Mouse (Mus musculus) left cerebral cortex, adult 8-10 months (tissue): ENCODE data around the gene Cysltr2. TPM values are rescaled to one million over a fixed set of nuclear protein-coding genes. Genes with fewer than 3 reads are reported as not detected.
A peak's percentile ranks its signal among the peaks of the same experiment; 100 is the strongest.

ENCODE experiments used
- DNase-seq, 2 experiments: peaks; one replicate each; pipeline ENCODE4 v3.0.0; 2022; ENCODE audit warnings: low spot score in 2 of 2
- total RNA-seq, 4 experiments: library from RNA; stranded (reverse); gene quantifications; 2 replicates each; pipeline ENCODE4 v1.2.4; 2022

Gene Cysltr2
- total RNA-seq: 1 to 10 TPM in 1 of 4 experiments, under 1 TPM in 1, not detected in 2; 0.52 to 1.2 TPM

DNA sequence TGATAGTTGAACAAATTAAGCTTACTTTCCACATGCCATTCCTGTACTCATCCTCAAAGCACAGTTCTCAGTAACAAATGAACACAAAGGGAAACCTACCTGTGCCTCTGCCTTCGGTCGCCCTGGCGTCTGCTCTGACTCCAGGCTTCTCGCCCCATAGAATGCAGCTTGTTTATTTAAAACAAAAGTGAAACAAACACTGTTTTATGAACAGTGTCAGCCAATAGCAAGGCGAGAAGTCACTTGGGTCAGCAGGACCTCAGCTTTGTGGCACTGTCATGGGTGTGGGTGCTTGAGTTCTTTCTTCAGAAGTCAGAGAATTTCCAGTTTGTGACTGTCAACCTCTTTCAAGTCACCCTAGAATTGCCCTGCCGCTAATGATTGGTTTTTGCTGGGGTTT, at the start of gene Cysltr2:
TSS of gene Cysltr2 (minus strand) at position 178 of the 400 bp plus-strand sequence.
- no peak for DNase-seq

DNA sequence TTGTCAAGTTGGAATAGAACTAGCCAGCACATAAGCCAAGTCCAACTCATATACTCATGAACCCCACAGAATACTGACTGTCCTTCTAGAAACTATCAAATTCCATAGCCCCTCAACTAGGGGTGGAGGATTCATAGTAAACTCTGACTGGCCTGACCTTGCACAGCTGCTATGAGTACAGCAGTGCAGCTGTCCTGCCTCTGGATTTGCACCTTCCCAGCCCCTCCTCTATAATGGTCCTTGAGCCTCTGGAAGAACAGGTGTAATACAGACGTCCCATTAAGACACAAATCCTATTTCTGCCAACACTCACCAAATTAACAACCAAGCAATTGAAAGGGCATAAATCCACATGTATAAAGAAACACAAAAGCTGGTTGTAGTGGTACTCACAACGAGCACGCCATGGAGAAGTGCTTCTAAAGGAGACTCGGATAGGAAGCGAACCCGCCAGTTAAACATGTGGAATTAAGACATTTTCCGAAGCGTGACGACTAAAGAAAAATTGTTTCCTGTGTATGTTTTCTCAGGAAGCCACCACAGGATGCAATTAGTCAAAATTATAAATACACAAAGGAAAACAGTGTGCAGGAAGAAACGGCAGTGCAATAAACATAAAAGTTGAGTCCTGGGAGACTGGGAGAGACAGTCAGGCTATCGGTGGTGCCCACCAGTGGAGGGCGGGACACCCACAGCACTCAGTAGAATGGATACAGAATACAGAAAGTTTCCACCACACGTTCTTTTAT, 46.1 kb upstream of the Cysltr2 start:
- no peak for DNase-seq

DNA sequence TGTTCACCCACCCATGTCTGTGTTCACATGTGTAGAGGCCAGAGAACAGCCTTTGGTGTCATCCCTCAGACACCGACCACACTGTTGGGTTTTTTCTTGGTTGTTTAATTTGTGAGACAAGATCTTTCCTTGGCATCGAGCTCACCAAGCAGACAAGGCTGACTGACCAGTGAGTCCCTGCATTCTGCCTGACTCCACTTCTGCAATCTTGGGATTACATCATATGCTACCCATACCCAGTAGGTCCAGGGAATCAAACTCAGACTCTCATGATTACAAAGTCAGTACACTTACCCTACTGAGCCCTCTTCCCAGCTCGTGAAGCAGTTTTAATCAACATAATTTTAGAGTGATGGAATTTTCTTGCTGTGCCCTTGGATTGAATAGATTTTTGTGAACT, 44.0 kb upstream of the Cysltr2 start:
- DNase-seq: no peak

DNA sequence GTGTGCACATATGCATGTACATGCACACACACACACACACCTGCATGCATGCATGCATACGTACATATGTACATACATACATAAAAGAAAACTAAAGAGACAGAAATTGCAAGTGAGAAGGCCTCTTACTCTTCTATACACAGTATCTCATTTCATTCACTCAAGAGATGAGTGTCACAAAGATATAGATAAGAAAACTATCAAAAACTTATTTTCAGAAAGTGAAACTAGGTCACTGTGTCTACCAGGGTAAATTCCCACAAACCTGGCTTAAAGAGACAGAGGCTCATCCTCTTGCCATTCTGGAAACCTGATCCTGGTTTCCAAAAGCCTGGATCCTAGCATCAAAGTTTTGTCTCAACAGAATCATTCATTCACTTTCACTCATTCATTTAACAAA, 39.3 kb upstream of the Cysltr2 start:
- DNase-seq: no peak

DNA sequence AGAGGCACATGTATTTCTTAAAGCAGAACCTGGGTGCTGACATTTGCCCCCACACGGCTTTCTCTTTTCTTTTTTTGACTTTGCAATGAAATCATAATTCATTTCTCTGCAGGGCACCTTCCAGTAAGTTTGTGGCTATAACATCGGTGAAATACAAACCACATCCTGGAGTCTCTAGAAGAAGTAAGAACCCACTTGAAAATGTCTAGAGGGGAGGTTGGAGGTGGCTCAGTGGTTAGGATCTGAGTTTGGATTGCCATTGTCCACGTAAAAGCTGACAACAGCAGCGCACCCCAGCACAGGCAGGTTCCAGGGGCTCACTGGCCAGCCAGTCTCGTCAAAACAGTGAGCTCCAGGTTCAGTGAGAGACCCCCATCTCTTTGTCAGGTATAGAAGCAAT, 38.8 kb upstream of the Cysltr2 start:
- no peak for DNase-seq

DNA sequence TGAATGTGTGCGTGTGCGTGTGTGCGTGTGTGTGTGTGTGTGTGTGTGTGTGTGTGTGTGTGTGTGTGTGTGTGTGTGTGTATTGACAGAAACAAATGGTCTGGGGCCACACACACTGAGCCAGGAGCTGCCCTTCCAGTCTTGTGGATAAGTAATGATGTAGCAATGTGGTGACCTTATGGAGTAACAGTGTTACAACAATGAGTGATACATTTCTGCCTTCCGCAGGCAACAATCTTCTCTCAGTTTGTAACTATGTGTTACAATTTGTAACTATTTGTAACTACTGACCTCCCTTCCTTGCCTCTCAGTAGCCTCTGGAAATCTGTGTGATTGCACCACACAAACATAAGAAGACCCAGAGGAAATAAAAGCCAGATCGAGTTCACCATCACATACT, 38.3 kb upstream of the Cysltr2 start:
- DNase-seq: no peak

DNA sequence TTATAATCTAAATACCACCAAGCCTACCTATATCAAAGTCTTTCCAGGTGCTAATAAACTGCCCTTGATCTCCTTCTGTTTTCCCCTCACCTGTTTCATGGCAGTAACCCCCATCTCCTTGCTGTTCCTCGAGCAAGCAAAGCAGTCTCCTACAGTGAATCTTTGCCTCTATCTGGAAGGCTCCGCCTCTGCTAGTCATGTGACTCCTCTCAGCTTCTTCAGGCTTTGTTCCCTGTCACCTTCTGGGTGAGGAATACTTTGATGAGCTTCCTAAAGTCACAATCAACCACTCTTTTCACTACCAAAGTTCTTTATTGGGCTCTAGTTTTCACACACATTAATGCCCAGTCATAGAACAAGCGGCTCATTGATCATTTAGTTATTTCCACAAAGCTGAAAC, 37.5 kb upstream of the Cysltr2 start:
- DNase-seq: no peak

DNA sequence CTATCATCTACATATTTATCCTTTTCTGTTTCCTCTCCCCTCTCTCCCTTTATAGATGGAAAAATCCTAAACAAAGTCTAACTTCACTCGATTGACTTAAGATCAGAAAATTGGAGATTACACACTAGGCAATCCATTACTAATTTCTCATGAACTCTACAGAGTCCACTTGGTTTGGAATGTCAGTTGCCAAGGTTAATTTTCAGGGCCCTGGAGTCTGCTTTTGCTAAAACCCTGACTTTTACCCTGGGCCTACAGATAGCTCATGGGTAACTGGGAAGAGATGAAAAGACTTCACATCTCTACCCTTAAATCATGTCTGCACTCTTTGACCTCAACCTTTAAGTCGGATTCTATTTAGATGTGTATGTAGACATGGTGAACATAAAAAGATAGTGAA, 34.6 kb upstream of the Cysltr2 start:
- no peak for DNase-seq

DNA sequence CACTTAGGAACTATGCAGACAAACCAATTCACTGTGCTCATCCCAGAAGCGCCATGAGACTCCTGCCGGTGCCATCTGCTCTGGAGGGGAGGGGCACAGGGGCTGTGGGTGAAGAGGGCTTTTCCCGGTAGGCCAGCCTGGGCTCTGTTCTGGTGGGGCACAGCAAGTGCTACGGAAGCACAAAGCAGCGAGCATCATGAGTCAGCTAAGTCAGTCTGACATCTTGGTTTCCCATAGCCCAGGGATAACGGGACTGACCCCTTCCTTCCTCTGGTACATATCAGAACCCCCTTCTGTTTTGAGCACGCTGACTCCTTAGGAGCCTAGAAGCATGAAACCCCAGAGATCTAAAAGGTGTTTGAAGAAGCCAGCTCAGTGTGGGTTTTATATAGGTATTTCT, 15.5 kb upstream of the Cysltr2 start:
- DNase-seq: no peak

DNA sequence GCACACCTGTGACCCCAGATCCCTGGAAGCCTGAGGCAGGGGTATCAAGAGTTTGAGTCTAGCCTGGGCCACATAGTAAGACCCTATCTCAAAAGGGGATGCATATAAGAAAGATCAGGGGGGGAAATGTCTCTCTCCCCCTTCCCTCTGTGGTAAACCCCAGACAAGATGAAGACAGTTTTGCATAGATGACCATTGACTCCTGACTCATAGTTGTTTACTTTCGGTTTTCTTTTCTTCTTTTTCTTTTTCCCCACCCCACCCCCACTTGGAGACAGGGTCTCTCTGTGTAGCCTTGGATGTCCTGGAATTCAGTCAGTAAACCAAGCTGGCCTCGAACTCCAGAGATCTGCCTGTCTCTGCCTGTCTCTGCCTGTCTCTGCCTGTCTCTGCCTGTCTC, 9.8 kb upstream of the Cysltr2 start:
- DNase-seq: no peak

DNA sequence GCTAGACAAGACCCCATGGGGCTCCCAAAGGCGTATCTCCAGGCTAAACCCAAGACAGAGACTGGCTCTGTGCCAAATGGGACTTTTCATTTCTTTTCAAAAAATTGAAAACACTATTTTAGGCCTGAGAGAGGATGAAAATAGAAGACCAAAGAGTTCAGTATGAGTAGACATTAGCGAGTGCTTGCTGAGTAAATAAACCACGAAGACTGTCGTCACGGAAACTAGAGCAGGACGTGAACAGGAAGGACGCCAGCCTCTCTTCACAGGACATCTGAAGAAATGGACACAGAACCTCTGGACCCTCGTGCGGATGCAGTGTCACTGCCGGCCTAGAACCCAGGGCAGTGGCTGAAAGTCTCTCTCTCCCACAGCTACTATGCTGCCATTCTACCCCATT, 8.8 kb upstream of the Cysltr2 start:
- DNase-seq: no peak

DNA sequence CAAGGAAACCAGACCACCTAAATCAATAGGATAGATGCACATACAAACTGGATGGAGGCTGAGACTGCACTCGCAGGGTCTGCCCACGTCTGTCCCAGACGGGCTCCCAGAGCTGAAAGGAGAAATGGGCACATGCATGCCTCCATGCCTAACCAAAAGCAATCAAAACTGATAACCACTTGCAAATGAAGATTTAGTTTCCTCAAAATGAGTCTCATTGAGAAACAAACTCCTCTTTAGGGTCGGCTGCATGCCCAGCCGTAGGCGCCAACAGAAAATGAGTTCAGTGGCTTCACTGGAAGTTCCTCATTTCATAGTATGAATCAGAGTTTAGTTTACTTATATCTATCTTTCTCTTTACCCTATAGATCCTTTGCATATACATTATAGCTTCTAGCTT, 7.9 kb upstream of the Cysltr2 start:
- DNase-seq: no peak

DNA sequence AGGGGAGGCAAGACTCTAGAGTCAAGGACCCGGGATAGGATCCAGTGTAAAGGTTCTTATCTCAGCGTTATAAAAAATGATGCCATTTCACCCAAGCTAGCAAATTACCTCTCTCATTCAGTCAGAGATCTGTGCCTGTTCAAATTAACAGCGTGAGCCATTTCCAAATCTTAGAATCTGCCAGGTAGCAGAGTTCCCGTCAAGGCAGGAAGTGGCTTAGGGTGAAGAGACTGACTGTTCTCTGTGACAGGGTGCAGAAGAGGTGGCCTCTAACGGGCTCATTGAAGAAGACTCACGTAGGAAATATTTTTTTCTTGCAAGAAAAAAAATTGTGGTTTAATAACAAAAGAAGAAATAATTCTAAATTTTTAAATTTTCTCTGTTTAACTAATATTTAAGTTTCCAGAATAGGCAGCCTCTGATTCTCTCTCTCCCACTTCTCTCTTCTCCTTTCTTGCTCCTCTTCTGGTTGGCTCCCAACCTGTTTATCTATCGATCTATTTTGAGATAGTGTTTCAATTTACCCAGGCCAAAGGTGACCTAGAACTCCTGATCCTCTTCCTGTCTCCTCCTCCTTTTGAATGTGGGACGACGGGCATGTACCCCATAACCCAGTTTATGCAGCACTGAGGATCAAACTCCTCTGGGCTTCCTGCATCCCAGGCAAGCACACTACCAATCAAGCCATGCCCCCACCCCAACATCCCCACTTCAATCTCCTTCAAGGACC, 3.5 kb downstream of the Cysltr2 start:
- DNase-seq: no peak

DNA sequence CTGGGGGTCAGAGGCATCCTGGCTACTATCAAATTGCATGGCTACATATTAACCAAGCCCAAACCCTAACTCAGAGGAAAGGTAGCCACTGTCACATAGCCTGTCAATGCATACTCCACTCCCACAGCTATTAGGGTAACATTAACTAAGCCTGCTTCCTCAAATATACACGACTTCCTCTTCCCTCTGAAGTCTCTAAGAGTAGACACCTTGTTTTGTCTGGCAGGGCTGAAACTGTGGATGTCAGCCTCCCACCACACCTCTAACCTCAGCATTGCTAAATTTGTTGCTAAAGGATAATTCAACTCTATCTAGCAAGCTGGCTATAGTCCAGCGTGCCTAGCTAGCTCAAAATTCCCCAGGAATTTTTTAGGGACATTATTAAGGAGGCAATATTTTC, 7.2 kb downstream of the Cysltr2 start:
- DNase-seq: no peak

DNA sequence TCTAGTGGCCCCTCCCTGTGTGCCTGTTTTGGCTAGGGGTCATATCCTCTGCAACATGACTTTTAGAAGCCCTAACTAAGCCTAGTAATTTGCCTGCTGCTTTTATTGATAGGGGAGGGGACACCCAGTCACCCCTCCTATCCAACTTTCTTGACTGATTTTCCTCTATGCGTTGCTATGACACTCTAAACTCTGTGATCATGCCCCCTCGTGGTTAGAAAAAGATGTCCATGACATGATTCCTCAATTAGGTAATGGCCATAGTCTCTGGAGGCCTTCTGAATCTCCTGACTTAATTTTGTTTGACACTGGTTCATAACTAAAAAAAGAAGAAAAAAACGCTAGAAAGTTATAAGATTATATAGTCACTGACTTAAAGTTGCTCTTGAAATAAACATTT, 15.6 kb downstream of the Cysltr2 start:
- no peak for DNase-seq

DNA sequence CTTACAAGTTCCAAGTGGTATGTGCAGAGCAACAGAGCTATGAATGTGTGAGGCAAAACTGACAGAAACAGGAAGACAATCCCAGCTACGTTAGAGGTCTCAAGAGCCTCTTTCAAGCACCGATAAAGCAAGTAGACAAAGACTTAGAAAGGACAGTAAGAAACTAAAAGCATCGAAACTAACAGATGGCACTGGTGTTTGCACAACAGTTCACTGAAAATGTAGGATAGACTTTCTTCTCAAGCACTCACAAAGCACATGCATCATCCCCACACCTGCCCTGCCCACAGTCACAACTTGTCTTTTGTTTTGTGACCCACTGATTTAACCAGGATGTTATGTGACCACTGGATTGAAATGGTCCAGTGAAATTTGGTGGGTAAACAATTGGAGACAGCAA, 17.7 kb downstream of the Cysltr2 start:
- DNase-seq: no peak

DNA sequence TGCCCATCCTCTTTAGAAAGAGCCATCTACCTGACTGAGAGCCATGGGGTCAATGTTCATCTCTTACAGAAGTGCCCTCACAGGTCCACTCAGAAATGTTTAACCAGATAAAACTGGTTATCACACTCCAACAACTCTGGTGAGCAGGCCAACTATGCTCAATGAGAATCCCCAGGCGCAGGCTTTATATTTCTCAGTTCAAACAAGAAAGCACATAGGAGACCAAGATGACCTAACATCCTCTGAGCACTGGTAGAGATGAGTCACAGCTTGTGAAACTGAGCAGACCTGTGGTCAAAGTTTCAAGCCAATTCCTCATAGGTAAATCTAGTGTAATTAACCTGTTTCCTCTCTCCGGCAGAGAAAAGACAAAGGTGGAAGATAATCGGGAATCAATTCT, 31.6 kb downstream of the Cysltr2 start:
- DNase-seq: no peak

DNA sequence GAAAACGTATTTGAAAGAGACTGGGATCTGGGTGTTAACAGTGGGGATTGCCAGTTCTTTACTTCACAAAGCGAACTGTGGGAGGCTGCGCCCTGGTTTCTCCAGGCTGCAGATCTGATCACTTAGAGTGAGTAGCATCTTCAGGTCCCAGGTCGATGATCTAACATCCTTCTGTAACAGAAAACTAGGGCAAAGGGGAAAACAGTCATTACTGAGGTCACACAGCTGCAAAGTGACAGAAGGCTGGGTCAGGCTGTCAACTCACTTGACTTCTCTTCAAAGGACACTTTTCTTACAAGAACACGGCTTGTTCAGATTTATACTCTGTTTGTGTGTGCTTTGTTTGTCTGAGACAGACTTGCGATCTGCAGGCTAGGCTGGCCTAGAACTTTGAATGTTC, 33.5 kb downstream of the Cysltr2 start:
- DNase-seq: no peak

DNA sequence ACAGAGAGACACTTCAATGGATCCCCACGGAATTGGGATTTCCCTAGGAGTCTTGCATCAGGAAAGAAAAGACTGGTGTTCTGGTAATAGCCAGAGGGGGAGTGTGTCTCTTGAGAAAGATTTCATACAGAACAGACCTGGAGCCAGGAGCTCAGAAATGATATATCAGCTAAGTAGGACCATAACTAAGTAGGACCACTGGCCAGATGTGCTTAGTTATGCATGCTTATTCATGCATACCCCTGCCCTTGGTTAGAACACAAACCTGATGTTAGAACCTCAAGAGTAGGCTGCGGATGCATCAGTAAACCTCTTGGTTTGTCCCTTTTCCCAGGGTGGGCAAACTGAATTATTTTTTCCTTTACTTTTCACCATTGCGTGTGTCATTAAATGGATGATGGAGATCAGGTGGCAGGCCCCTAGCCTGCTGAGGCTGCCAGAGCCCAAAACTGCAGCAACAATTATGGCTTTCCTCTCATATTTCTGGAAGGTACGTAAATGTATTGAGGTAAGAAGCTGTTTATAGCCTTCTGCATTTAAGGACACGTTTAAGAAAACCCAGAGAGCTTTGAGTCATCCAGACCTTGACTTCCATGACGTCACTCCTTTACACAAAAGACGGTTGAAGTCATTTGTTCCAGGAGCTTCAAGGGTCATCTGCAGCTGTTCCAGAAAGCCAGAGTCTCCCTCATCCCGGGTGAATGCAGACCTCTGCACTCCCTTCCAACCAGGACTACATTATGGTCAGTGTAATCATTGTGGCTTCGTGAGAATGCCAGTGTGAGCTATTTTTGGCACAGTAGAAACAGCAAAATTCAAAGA, 35.0 kb downstream of the Cysltr2 start:
- no peak for DNase-seq

DNA sequence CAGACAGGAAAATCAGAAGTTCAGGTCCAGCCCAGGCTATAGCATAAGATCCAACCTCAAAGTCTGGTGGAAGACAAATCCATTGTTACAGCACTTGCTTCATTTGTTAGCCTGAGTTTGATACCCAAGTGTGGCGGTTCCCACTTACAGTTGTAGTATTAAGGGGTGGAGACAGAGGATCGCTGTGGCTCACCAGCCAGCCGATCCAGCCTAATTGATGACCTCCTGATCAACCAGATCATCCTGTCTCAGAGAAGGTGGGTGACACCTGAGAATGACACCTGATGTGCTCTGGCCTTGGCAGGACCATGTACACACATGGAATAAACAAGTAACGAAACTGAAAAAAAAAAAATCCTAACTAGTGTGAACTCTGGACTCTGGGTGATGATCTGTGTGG, 47.1 kb downstream of the Cysltr2 start:
- no peak for DNase-seq

DNA sequence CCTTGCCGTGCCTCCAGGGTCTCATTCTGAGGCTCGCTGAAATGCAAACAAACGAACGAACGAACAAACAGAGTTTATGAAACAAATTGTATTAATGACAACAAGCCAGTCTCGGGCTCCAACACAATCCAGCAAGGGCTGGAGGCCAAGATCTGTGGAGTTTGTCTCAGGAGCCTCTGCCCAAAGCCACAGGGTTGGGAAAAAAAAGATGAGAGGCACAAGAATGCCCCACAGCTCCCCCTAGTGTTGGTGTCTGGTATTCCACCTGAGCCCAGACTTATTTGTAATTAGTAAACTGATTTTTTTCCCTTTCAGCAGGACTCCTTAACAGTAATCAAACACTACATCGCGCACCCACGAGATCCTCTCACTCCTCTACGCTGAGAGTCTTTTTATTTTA, 48.6 kb downstream of the Cysltr2 start:
- DNase-seq: peak in 1 of 2 experiments; percentile 31

DNA sequence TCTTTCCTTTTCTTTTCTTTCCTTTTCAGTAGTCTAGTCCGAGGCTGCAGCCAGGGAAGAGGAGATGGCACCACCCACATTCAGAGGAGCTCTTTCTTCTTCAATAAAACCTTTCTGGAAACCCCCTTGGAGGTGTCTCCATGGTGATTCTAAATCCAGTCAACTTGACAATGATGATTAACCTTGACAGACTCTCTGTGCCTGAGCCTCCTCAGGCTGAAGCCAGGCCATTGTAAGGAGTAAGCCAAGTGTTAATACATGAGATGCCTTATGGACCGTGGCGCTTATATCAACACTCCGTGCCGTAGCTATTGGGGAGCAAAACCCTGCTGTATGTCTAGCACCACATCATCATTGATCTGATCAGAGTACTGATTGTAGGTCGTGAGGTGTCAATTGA, 50.8 kb downstream of the Cysltr2 start:
- no peak for DNase-seq
